Mouse (Mus musculus) gastrocnemius, adult 8-10 months (tissue): Measurements from ENCODE around the gene Prr5l. TPM values are rescaled to one million over a fixed set of nuclear protein-coding genes. Genes with fewer than 3 reads are reported as not detected.
"Not testable (repeated sequence)": the region's sequence is repeated elsewhere in the genome, so short reads cannot be mapped to it uniquely, and the experiment has no call there.

Source experiments
- DNase-seq, 2 experiments: peaks; one replicate each; pipeline ENCODE4 v3.0.0; 2022; ENCODE audit warnings: low spot score in 2 of 2
- total RNA-seq, 4 experiments: library from RNA; stranded (reverse); gene quantifications; 2 replicates each; pipeline ENCODE4 v1.2.4; 2022

Prr5l gene
- total RNA-seq, 4 experiments from 2014 or later, result 0.10 to 0.46 (median 0.16) TPM

DNA sequence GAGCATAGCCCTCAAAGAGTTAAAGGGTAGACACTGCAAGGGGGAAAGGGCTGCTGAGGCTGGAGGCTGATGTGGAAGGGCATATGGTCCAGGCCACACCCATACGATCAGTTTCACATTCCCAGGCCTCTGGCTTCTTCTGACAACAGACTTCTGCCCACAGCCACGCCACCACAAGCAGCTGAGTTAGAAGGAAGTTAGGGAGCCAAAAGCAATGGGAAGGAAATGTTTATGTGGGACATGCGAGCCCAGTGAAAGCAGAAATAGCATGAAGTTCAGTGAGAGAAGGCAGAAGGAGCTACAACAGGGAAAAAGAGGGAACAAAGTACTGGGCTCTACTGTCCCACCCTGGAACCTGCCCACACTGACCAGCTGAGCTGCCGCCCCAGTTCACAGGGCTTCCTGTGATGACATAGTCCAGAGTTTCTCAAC lies 119.9 kb downstream of the Prr5l start:
- peak in 1 of 2 experiments; percentile 11 for DNase-seq

GRCm38 (mm10) chr2:101762405-101762804 lies 120.4 kb downstream of the Prr5l start:
- peak in 1 of 2 experiments; percentile 7 for DNase-seq

DNA sequence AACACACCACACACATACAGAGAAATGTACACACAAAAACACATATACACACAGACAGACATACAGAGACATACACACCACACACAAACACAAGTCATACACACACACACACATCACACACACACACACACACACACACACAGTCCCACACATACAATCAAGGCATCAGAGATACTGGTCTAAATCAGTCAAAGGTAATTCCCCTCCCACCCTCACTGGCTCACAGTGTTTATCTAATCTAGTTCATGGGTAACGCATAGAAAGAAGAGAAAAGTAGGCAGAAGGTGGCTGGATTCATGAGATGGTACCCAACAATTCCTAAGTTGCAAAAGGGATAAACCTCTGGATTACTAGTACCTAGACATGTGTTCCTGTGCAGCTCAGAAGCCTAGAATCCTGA lies 120.9 kb downstream of the Prr5l start:
- no peak for DNase-seq

DNA sequence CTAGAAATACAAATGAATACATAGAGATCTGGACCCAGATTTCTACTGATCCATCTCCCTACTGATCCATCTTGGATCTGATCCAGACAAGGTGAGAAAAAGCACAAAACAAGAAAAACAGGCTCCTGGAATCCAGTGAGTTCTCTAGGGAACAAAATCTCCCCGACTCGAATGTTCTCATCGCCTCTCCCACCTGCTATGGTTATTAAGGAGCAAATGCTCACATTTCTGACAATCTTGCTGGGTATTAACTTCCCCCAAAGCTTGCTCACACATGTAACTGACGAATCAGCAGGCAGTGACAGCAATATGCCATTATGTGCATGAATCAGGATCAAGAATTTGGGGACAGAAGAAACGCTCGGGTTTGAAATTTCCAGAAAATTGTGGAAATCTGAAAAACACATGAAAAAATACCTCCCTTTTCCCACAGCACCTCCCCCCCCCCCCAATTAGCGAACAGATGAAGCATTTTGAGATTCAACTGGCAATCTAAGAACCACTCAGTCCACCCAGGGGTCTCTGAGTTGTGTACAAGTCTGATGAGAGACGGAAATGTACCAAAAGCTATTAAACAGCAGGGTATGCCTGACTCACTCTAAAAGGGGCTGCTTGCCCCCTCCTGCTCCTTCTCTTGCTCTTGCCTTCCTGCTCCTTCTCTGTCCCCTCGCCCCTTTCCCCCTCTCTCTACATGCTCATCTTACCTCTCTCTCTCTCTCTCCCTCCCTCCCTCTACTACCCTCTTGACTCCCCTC lies 123.1 kb downstream of the Prr5l start:
- DNase-seq, result no peak

- DNase-seq, result no peak
Observed at GRCm38 (mm10) chr2:101757806-101758205, 125.0 kb downstream of the Prr5l start.

GRCm38 (mm10) chr2:101756069-101756753 lies 126.6 kb downstream of the Prr5l start:
- no peak for DNase-seq

DNA sequence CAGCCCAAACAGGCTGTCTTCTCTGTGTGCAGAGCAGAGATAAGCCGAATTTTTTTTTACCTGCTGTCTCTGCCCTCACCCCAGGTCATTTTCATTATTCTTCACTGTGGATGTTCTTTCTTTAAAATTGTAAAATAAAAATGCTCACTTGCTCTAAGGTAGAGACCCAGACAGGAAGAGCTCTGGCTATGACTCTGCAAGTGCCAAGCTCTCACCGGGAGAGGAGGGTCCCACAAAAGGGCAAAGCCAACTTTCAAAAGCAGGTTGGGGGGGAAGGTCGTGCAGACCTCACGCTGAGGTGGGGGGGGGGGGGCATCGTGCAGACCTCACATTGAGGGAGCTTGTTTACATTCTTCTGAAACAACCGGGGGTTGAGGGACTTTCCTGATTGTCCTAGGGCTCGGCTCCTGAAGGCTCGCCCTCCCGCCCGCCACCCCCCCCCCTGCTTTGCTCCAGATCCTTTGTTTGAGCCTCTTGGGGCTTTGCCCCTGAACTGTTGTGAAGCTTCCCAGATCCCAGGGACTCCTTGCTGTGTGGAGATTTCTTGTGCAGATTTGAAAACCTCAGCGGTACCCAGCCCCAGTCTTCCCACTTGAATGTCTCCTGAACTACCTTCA lies 127.8 kb downstream of the Prr5l start:
- no peak for DNase-seq

DNA sequence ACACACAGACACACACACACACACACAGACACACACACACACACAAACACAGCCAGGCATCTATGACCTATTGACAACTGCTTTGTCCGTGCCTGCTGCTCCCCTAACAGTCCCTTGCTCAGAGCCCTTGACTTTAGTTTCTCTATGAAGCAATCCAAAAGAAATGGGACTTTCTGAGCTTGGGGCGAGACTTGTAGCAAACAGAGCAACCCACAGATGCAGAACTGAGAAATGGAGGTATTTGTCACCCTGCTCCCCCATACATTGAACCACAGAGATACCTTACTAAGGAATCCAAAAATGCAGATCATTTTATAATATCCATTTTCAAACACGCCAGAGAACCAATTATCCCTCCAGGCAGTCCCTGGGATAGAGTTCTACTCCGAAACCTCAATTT lies 128.4 kb downstream of the Prr5l start:
- DNase-seq, result no peak

DNA sequence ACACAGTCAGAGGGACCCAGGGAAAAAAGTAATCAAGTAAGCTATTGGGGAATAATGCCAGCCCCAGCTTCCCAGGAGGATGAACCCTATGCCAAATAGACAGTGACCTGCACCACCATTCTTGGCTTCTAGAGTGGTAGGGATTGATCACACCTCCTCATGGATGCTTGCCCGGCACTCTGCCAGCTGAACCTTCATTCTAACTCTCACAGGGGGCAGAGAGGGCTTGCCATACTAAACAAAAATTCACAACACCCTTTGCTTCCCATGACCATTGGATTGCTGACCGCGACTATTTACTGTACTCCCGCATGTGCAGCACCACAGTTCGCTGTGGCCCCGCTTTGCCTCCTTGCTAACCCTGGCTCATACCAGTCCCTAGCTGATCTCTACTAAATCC lies 129.8 kb downstream of the Prr5l start:
- DNase-seq, result no peak

- DNase-seq, result peak; percentile 16 to 32
Observed at GRCm38 (mm10) chr2:101752402-101752801, 130.4 kb downstream of the Prr5l start.

DNA sequence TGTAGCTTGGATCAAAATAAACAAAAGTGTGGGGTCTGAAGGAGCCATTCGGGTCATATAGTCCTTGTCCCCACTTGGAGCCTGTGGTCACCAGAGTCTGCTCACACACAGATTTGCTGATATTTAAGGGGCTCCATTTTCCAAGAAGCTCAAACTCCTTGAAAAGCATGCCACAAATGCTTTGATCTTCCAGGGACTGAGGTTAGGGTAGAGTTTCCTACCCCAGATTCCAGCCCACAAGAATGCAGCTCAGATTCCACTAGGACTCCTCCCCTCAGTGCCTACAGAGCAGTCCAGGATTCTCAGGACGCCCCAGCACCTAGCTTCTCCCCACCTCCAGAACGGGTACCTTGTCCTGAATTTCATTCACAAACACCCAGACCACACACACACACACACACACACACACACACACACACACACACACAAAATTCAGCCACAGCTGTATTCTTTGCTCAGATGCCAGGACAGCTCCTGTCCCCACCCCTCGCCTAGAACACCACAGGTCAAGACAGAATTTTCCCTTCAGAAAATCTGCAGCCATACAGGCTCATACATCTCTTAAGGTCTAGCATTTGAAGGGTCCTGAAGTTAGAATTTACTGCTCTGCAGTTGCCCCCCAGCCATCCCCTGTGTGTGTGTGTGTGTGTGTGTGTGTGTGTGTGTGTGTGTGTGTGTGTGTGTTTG lies 131.4 kb downstream of the Prr5l start:
- DNase-seq, result no peak

DNA sequence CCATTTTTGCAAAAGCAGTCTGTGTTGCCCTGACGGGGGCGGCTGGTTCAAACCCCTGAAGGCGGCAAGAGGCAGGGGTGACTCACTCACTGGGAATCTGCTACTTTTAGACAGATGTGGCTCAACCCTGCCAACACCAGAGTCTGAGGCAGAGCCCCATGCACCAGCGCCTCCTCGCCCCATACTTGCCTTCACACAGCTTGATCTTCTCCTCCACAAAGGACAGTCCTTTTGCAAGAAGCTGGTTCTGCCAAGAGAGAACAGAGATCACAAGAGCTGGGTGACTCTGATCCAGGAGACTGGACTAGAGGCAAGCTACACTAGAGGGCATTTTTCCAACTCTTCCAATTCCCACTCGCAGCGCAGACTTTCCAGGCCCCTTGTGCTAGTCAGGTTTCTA lies 136.3 kb downstream of the Prr5l start:
- DNase-seq, result no peak

DNA sequence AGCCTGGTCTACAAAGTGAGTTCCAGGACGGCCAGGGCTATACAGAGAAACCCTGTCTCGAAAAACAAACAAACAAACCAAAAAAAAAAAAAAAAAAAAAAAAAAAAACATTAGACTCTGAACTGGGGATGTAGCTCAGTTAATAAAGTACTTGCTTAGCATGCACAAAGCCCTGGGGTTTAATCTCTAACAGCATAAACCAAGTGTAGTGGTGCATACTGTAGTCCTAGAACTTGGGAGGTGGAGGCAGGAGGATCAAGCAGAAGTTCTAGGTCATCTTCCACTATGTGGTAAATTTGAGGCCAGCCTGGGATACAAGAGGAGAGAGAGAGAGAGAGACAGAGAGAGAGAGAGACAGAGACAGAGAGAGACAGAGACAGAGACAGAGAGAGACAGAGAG lies 137.2 kb downstream of the Prr5l start:
- not testable (repeated sequence) for DNase-seq

DNA sequence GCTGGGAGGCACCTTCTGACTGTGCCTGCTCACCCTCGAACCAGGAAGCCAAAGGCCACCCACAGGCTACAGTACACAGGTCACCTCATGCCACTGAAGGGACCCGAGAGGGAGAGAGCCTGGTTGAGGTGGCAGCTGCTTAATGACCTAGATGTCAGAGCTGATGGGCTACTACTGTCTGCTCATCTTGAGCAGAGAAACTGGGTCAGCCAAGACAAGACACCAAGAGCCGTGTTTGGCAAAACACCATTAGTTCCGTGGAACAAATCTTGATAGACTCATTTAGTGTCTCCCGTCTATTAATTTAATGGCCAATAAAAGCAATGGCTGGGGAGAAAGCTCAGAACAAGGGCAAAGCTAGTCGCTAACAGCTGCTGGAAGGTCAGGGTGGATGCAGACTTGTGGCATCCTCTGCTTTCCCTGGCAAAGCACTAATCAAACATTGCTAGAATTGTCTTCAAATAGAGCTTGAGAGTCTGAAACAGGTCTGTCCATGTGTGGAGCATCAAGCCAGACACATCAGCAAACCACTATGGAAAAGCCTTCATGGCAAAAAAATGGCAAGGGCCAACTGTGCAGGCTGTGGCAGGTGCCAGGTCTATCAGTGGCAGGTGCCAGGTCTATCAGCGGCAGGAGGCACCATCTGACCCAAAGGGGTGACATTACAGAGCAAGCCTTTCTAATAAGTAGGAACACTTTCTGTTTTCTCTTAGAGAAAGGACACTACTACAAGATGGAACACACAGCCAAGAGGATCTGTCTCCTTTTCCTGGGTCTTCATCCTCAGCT lies 140.6 kb downstream of the Prr5l start:
- no peak for DNase-seq

- no peak for DNase-seq
Observed at GRCm38 (mm10) chr2:101741653-101742052, 141.2 kb downstream of the Prr5l start.

GRCm38 (mm10) chr2:101739914-101740313 lies 142.9 kb downstream of the Prr5l start:
- no peak for DNase-seq

DNA sequence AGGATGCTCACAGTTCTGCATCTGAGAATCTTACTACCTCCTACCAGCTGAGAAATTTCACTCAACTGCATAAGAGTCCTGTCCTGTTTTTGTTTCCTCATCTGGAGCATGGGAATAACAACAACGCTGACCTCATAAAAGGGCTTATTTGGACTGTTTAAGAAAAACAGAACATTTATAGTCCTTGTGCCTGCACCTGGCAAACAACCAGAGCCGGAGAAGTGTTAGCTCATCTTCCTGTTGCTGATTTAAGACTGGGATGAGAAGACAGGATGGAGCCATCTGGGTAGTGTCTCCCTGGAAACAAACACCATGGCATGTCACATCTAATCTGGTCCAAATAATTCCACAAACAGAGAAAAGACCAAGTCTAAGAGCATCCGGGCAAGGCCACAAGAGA lies 149.3 kb downstream of the Prr5l start:
- DNase-seq, result no peak

DNA sequence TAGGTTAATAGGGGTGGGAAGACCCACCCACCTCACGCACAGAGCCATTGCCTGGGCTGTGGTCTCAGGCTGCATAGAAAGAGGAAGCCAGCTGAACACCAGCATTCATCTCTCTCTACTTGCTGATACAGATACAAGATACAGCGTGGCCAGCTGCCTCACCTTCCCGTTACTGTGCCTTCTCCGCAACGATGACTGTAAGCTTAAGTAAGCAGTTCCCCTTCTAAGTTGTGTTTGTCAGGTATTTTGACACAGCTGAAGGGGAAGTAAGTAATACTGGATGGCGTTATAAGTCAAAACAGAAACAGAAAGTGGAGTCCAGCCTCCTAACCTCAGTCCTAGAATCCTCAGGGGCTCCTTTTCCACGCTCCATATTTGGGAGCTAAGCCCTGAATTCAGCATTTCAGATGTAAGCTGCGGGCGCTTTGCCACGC lies 150.0 kb downstream of the Prr5l start:
- no peak for DNase-seq

GRCm38 (mm10) chr2:101730972-101731371 lies 151.9 kb downstream of the Prr5l start:
- DNase-seq, result no peak

- DNase-seq, result no peak
Observed at GRCm38 (mm10) chr2:101729472-101729871, 153.4 kb downstream of the Prr5l start.

- no peak for DNase-seq
Observed at GRCm38 (mm10) chr2:101727787-101728186, 155.0 kb downstream of the Prr5l start.
